Mouse (Mus musculus): ENCODE results near the gene Casq1. TPM values are rescaled to one million over a fixed set of nuclear protein-coding genes. Genes with fewer than 3 reads are reported as not detected.

The Casq1 gene
- total RNA-seq, 4 experiments from 2014 or later, result 0.21 to 0.30 (median 0.29) TPM; not detected in 1

- no peak for DNase-seq
These were observed 14.0 kb downstream of the Casq1 start for GRCm38 (mm10) chr1:172205741-172206087.

DNA sequence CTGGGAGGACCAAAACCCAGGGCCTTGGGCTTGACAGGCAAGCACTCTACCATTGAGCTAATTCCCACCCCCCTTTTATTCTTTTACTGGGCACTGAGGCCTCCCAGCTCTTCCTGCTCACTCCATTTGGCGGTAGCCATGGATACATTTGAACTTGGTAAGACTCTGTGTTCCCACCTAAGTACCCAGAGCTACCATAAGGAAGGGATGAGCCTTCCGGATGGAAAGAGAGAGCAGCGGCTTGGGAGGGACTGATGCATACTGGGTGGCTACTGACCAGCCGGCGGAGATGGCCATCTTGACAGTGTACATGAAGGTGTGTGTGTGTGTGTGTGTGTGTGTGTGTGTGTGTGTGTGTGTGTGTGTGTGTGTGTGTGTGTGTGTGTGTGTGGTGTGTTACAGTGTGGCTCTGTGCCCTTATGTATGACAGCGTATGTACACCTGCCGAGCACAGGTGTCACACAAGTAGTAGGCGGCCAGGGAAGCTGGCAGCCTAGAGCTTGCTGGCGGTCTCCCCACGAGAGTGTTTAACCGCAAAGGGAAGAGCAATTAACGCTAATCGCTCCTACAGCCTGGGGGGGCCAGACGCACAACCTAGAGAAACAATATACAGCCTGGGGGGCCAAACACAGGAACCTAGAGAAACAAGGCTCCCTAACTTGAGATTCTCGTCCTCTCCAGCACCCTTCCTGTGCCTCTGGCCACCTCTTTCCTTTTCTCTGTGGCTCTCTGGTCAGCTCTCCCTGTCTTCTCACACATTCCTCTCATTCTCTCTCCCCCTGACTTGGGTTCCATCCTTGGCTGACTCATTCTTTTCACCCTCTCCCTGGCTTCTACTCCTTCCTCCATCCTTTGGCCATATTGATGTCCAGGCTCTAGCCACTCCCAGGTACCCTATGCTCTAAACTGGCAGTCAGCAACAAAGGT, 14.6 kb downstream of the Casq1 start:
- no peak for DNase-seq

DNA sequence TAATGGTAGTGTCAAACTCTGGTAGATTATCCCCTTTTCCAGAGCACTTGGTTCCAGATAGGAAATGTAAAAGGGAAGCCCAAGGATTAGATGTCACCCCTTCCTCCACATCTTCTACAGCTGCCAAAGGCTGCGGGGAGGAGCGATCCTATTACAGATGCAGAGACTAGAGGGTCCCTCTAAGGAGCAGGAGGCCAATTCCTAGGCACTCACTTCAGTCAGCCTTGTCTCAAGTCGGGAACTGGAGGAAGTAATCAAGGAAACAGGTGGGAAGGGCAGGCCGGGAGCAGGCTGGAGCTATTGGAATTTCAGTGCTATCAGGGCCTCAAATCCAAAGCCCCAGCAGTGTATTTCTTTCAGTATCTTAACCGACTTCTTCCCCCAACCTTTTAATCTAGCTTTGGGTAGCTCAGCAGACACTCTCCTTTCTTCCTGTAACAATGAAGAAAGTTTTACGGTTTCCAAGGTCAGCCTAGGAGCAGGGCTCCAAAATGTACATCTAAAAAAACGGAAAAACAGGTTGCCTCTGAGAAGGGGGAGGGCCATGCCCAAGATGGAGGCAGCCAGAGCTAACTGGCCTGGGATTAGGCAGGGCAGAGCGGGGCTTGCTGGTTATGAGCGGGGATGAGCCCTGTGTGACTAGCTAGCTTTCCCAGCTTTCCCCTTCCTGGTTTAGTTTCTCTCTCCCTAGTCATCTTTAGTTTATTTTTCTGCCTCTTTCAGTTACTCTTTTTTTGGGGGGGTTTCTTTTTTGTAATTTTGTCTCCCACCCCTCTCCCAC, 15.4 kb downstream of the Casq1 start:
- no peak for DNase-seq

DNA sequence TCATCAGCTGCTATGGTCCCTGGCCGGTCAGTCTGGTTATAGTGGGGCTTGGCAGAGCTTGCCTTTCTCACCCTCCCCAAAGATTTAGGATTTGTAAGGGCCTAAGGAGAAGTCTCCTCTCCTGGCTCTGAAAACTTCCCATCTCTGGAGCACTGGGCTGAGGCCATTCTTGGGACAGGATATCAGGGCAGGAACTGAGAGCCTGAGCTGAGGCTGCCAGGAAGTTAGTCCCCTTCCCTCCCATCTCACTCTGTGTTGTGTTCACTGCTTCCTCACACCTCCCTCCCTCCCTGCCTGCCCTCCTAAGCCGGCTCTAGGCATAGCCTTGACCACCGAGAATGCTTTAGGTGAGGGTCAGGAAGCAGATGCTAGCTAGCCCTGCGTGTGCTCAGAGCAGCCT, 16.1 kb downstream of the Casq1 start:
- DNase-seq, result no peak

GRCm38 (mm10) chr1:172202894-172203522, 16.7 kb downstream of the Casq1 start:
- no peak for DNase-seq

GRCm38 (mm10) chr1:172201967-172202880, 17.4 kb downstream of the Casq1 start:
- no peak for DNase-seq

GRCm38 (mm10) chr1:172200871-172201447, 18.7 kb downstream of the Casq1 start:
- no peak for DNase-seq

DNA sequence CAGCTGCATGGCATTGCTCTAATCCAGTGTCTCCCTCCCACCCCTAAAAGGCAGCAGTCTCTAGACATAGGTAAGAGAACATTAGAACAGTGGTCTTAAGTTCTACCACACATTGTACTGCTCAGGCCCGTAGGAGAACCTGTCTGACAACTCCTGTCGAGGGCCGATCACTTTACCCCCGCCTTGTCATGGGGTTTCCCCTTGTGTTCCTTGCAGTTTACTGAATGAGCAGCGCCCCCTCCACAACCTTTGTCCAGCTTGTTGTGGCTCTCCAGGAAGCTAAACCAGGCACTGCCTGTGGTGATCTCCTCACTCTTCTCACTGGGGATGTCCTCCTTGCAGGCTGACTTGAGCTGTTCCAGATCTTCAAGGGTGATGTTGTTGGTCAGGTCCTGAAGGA, 19.5 kb downstream of the Casq1 start:
- DNase-seq, result no peak

DNA sequence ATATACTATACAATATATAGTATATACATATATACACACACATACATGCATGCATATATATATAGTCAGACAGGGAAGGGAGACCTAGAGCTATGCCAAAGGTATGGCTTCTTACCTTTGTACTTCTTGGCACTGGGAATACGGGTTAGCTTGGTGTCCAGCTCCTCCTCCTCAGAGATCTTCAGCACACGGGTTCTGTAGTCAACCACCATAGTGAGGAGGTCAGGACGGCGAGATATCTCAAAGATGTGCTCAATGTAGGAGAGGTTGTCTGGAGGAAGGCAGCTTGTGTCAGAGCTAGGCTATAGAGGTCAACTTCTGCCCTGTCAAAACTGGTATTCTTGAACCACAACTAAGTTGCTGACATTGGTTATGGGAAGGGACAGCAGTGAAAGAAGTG, 20.7 kb downstream of the Casq1 start:
- DNase-seq, result no peak

- no peak for DNase-seq
These were observed 21.4 kb downstream of the Casq1 start for GRCm38 (mm10) chr1:172198316-172198715.

DNA sequence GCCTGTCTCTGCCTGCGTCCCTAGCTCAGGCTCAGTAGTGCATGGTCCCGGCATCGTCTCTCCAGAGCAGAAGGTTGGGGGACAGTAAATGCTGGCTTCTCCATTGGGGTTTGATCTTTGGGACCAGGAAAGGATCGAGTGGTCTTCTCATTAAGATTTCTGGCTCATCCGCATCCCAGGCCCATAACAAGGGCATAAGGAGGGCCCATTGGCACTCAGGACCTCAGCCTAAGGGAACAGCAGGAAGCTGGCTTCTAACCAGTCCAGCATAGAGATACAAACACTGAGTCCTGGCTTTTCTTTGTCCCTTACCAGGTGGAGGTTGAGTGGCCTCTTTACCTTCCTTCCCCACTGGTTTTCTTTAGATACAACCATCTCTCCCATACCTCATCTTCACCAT, 21.8 kb downstream of the Casq1 start:
- no peak for DNase-seq

- DNase-seq, result no peak
These were observed 22.5 kb downstream of the Casq1 start for GRCm38 (mm10) chr1:172197146-172197545.

DNA sequence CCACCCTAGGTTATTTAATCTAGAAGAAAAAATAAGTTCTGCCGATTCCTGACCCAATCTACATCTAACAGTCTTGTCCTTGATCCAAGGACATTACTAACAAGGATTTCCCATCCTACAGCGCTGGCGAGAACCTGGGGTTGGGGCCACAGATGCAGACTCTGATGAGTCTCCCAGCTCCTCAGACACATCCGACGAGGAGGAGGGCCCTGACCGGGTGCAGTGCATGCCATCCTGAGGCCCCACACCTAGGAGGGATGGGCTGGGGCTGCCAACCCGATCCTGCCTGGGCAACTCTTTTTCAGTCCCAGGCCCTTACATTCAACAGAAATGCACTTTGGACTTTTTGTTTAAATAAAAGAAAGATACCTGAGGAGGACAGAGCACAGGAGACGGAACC, 25.2 kb downstream of the Casq1 start:
- DNase-seq, result no peak

GRCm38 (mm10) chr1:172192217-172192616, 27.5 kb downstream of the Casq1 start:
- DNase-seq, result no peak

DNA sequence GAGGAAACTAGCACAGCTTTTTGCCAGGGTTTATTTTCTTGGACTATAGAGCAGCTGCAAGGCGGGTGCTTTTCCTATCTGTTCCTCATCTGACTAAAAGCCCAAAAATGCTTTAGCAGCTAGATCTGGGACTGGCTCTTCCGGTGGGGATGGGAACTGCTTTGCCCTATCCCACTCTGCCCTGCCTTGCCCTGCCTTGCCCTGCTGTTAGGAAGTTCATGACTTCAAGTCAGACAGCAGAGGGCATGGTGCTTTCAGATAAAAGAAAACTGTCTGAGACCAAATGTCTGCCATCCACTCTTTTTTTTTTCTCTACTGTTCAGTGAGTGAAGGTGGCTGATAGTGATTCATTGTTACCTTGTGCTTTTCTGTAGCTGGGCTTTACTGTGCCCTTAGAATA, 28.1 kb downstream of the Casq1 start:
- DNase-seq, result no peak

- no peak for DNase-seq
These were observed 30.8 kb downstream of the Casq1 start for GRCm38 (mm10) chr1:172188891-172189290.

DNA sequence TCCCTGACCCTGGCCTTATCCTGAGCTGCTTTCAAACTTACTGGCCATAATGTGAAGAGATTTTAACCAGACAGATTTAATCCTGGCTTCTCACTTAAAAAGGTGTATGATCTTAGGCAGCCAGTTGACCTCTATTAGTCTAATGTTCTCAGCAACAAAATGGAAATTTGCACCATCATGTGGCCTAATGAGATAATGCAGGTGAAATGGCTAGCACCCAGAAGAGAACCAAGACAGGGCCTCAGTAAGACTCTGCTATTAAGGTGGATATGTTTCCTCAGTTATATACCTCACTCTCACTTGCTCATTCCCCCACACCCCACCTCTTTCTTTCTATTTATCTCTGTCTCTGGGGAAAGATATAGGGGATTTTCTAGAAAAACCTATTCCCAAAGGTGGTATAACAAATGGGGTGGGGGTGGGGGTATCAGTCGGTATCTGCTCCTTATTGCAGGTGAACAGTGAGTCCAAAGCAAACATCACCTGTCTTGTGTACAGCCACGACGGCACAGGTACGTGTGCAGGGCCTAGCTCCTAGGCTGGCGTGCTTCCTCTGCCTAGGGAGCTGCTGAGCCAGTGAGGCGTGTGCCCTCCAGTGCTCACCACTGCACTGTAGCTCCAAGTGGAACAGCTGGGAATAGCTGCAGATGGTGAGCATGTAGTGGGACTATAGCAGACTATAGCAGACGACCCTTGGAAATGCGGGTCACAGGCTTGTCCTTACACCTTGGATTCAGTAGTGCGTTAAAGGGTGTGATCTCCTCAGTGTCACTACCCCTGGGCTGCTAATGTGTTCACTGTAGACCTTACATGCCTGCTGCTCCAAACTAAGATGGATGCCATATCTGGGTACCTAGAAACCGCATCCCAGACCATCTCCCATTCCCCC, 33.0 kb downstream of the Casq1 start:
- no peak for DNase-seq

GRCm38 (mm10) chr1:172183915-172184314, 35.8 kb downstream of the Casq1 start:
- DNase-seq, result no peak

- DNase-seq, result no peak
These were observed 36.6 kb downstream of the Casq1 start for GRCm38 (mm10) chr1:172183056-172183455.

- no peak for DNase-seq
These were observed 37.9 kb downstream of the Casq1 start for GRCm38 (mm10) chr1:172181777-172182176.

- no peak for DNase-seq
These were observed 38.8 kb downstream of the Casq1 start for GRCm38 (mm10) chr1:172180881-172181280.

Measured in adrenal gland, adult 8-10 months (tissue).